Mouse (Mus musculus) kidney, postnatal 0 days (tissue): ENCODE results near the gene Hist1h3b. TPM values are rescaled to one million over a fixed set of nuclear protein-coding genes. Genes with fewer than 3 reads are reported as not detected.
A peak's percentile ranks its signal among the peaks of the same experiment; 100 is the strongest.

Experiments
- ATAC-seq: fragments of 200-750 bp; cut with Nextera tagmentation; replicated peaks from 2 replicates; pipeline ENCODE4 v1.8.0; 2017; ENCODE audit warnings: low read depth, moderate number of reproducible peaks, moderate TSS enrichment, moderate library complexity; ENCODE audit not compliant: low FRiP score
- DNase-seq: peaks from one replicate; pipeline ENCODE4 v3.0.0-alpha.2; 2016; ENCODE audit warnings: low spot score
- H3K27ac ChIP-seq: fragments of 300-500 bp; sonication (generic); 2 replicates; pipeline ENCODE4 v1.5.1; 2014; ENCODE audit warnings: mild to moderate bottlenecking
- H3K27me3 ChIP-seq: fragments of 300-500 bp; sonication (generic); 2 replicates; pipeline ENCODE4 v1.6.1; 2014; ENCODE audit warnings: low read length, mixed read lengths; ENCODE audit not compliant: insufficient read depth
- H3K36me3 ChIP-seq: fragments of 300-500 bp; sonication (generic); 2 replicates; pipeline ENCODE4 v1.6.1; 2014; ENCODE audit warnings: low read length, mixed read lengths; ENCODE audit not compliant: insufficient read depth
- H3K4me1 ChIP-seq: fragments of 300-500 bp; sonication (generic); replicated peaks from 2 replicates; pipeline ENCODE4 v1.6.1; 2014; ENCODE audit warnings: antibody characterized with exemption, low read length, mixed read lengths; ENCODE audit not compliant: insufficient read depth
- H3K4me2 ChIP-seq: fragments of 300-500 bp; sonication (generic); 2 replicates; pipeline ENCODE4 v1.6.1; 2014; ENCODE audit warnings: mild to moderate bottlenecking, low read length, moderate library complexity, mixed read lengths
- H3K4me3 ChIP-seq: fragments of 300-500 bp; sonication (generic); replicated peaks from 2 replicates; pipeline ENCODE4 v1.5.1; 2014; ENCODE audit warnings: low read depth, low read length
- H3K9ac ChIP-seq: fragments of 300-500 bp; sonication (generic); 2 replicates; pipeline ENCODE4 v1.6.1; 2014; ENCODE audit warnings: low read depth, low read length
- H3K9me3 ChIP-seq: fragments of 300-500 bp; sonication (generic); replicated peaks from 2 replicates; pipeline ENCODE4 v1.6.1; 2016; ENCODE audit warnings: low read length, inconsistent platforms, mixed read lengths
- CTCF ChIP-seq: IDR thresholded peaks from 2 replicates; pipeline ENCODE4 v1.5.1; 2016; ENCODE audit warnings: antibody characterized with exemption, low read depth, mild to moderate bottlenecking, moderate library complexity
- WGBS: fragments of 180-500 bp; shearing (Covaris S2); extraction: QIAGEN DNeasy Blood & Tissue Kit; methylation state at CpG from one replicate; pipeline ENCODE4 v1.1.7; 2014; 5-methylcytosine and 5-hydroxymethylcytosine counted together
- polyA plus RNA-seq: library from polyadenylated mRNA; unstranded; fragments of >200 nt; fragmentation: Nextera tagmentation; extraction: Ambion mirVana; gene quantifications from 2 replicates; pipeline ENCODE4 v1.2.1, GENCODE M21; 2015

The Hist1h3b gene
- polyA plus RNA-seq, 1 experiment from 2014 or later, result 5.9 TPM

GRCm38 (mm10) chr13:23751478-23751956, 550 bp upstream of the Hist1h3b start:
- H3K4me3 ChIP-seq, result peak overlapping the region; percentile 26
- under 1% methylated on average over 11 of the region's 11 CpGs for WGBS
- peaks cover 11% of the 10 kb centered on the region for H3K4me1 ChIP-seq
- TF ChIP-seq CTCF, result no peak
- peak overlapping the region; percentile 48; the same call in 1 of the 2 replicates for H3K9ac ChIP-seq
- peak overlapping the region; percentile 92 for H3K27ac ChIP-seq
- DNase-seq (peak; percentile 46), ATAC-seq (no peak)
- no peaks in the 10 kb centered on the region for H3K36me3 ChIP-seq
- H3K4me2 ChIP-seq, result peak overlapping the region; percentile 52
- H3K9me3 ChIP-seq, result no peaks in the 10 kb centered on the region
- H3K27me3 ChIP-seq, result no peaks in the 10 kb centered on the region

DNA sequence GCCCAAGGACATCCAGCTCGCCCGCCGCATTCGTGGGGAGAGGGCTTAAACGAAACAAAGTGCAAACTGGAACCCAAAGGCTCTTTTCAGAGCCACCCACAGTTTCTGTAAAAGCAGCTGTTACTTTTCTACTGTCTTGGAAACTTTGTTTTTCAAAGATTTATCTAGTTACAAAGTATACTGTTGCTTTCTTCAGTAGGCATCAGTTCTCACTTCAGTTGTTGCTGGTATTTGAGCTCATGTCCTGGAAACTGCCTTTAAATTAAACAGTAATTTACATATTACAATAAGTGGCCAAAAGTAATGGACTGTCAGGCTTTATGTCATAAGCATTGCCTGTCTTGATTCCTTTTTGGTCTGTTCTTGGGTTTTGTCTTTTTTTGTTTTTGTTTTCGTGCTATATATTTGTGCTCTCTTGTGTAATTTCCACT, 690 bp downstream of the Hist1h3b start:
- ATAC-seq (no peak), DNase-seq (no peak)
- Histone ChIP-seq H3K9me3 (no peaks in the 10 kb centered on the region), H3K4me2 (peak overlapping the region; percentile 50), H3K36me3 (no peaks in the 10 kb centered on the region), H3K27ac (no peak overlapping the region; the same call in 1 of the 2 replicates), H3K4me1 (peaks cover 5% of the 10 kb centered on the region; the same call in 1 of the 2 replicates), H3K27me3 (no peaks in the 10 kb centered on the region), H3K9ac (0 out of 2 replicates have a peak overlapping the region, but pooled peaks have one; percentile 2), H3K4me3 (peak overlapping the region; percentile 20; the same call in 1 of the 2 replicates)
- TF ChIP-seq CTCF, result no peak
- WGBS, result 6% methylated on average over 6 of the region's 6 CpGs

DNA sequence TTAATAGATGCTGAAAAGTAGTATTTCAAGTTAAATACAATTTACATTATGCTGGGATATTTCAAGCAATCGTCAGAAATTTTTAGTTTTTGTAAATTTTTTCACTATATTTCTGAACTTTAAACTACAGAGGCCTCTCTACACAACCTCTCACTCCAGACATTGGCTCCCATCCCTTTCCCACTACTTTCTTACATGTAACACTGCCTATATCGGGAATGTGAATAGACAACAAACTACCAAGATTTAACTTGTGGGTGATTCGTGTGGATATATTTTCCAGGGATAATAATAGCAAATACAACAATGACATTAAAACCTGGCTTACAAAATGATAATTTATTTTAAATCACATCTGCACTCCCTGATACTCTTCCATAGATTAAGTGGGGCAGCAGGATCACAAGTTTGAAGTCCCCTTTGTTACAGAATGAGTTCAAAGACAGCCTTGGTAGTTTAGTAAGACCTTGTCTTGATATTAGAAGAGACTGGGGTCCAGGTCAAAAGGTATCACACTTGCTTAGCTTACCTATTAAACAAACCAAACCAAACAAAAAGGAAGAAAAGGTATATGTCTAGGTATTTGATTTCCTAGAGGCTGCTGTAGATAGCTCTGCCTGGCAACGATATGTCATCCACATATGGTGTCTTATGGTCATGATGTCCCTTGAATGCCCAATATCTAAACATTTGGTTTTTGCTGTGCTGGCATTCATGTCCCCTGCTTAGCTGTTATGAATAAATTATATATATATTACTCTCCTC, 1.4 kb downstream of the Hist1h3b start:
- Histone ChIP-seq H3K9me3 (no peaks in the 10 kb centered on the region), H3K9ac (no peak overlapping the region), H3K4me2 (no peak overlapping the region), H3K27me3 (no peaks in the 10 kb centered on the region), H3K36me3 (no peaks in the 10 kb centered on the region), H3K4me1 (no peaks in the 10 kb centered on the region), H3K27ac (no peak overlapping the region), H3K4me3 (no peak overlapping the region)
- WGBS, result 54% methylated on average over 4 of the region's 4 CpGs
- no peak for TF ChIP-seq CTCF
- no peak for DNase-seq
- ATAC-seq, result no peak

- no peak overlapping the region for H3K27ac ChIP-seq
- no peak overlapping the region for H3K4me3 ChIP-seq
- no peaks in the 10 kb centered on the region for H3K9me3 ChIP-seq
- DNase-seq (no peak), ATAC-seq (no peak)
- no peak for TF ChIP-seq CTCF
- H3K4me1 ChIP-seq, result peaks cover 2% of the 10 kb centered on the region; the same call in 1 of the 2 replicates
- H3K27me3 ChIP-seq, result no peaks in the 10 kb centered on the region
- H3K9ac ChIP-seq, result no peak overlapping the region
- H3K36me3 ChIP-seq, result no peaks in the 10 kb centered on the region
- no peak overlapping the region for H3K4me2 ChIP-seq
Observed at GRCm38 (mm10) chr13:23755000-23755399, 2.9 kb downstream of the Hist1h3b start.

- 0% methylated on average over 15 of the region's 22 CpGs for WGBS
- peak within 1 kb of the TSS; percentile 36 for H3K4me3 ChIP-seq
Observed at GRCm38 (mm10) chr13:23756790-23757189, 4.7 kb downstream of the Hist1h3b start, which contains the start of gene Hist1h4b. Gene Hist1h4b, plus strand, starts transcription at chr13:23757013.

GRCm38 (mm10) chr13:23757211-23757773, 5.2 kb downstream of the Hist1h3b start:
- Histone ChIP-seq H3K4me2 (peak overlapping the region; percentile 57), H3K4me3 (peak overlapping the region; percentile 36), H3K36me3 (no peaks in the 10 kb centered on the region), H3K9ac (peak overlapping the region; percentile 55), H3K27ac (peak overlapping the region; percentile 93), H3K9me3 (no peaks in the 10 kb centered on the region), H3K27me3 (no peaks in the 10 kb centered on the region), H3K4me1 (peaks cover 7% of the 10 kb centered on the region; the same call in 1 of the 2 replicates)
- peak; percentile 15 for ATAC-seq
- 2% methylated on average over 15 of the region's 23 CpGs for WGBS
- no peak for TF ChIP-seq CTCF
- DNase-seq, result peak; percentile 62

More at GRCm38 (mm10) chr13:23756790-23757189, 4.7 kb downstream of the Hist1h3b start, which contains the start of gene Hist1h4b:
- Histone ChIP-seq H3K9me3 (no peaks in the 10 kb centered on the region), H3K9ac (peak within 1 kb of the TSS; percentile 55), H3K27ac (peak within 1 kb of the TSS; percentile 93), H3K36me3 (no peaks in the 10 kb centered on the region), H3K4me1 (peaks cover 7% of the 10 kb centered on the region; the same call in 1 of the 2 replicates), H3K4me2 (peak within 1 kb of the TSS; percentile 57), H3K27me3 (no peaks in the 10 kb centered on the region)
- ATAC-seq (peak; percentile 69), DNase-seq (peak; percentile 96)
- no peak; the same call in 1 of the 2 replicates for TF ChIP-seq CTCF
